Mouse (Mus musculus) neural tube, embryonic 13.5 days (tissue): ENCODE measurements around the gene Kif27. TPM values are rescaled to one million over a fixed set of nuclear protein-coding genes. Genes with fewer than 3 reads are reported as not detected.

Source experiments
- ATAC-seq: fragments of 200-750 bp; cut with Nextera tagmentation; 2 replicates; pipeline ENCODE4 v1.8.0; 2017; ENCODE audit warnings: low read depth, mild to moderate bottlenecking, moderate TSS enrichment, moderate library complexity
- H3K27ac ChIP-seq: fragments of 300-500 bp; sonication (generic); replicated peaks from 2 replicates; pipeline ENCODE4 v1.5.1; 2015; ENCODE audit warnings: moderate library complexity, mild to moderate bottlenecking, inconsistent platforms
- H3K27me3 ChIP-seq: fragments of 300-500 bp; sonication (generic); 2 replicates; pipeline ENCODE4 v1.6.1; 2015; ENCODE audit warnings: mild to moderate bottlenecking, inconsistent platforms
- H3K36me3 ChIP-seq: fragments of 300-500 bp; sonication (generic); 2 replicates; pipeline ENCODE4 v1.6.1; 2015; ENCODE audit warnings: mild to moderate bottlenecking, inconsistent platforms
- H3K4me1 ChIP-seq: fragments of 300-500 bp; sonication (generic); replicated peaks from 2 replicates; pipeline ENCODE4 v1.6.1; 2015; ENCODE audit warnings: inconsistent platforms
- H3K4me2 ChIP-seq: fragments of 300-500 bp; sonication (generic); 2 replicates; pipeline ENCODE4 v1.6.1; 2015; ENCODE audit warnings: inconsistent platforms, mild to moderate bottlenecking, moderate library complexity
- H3K4me3 ChIP-seq: fragments of 300-500 bp; sonication (generic); 2 replicates; pipeline ENCODE4 v1.5.1; 2015; ENCODE audit warnings: mild to moderate bottlenecking, inconsistent platforms
- H3K9ac ChIP-seq: fragments of 300-500 bp; sonication (generic); 2 replicates; pipeline ENCODE4 v1.6.1; 2015; ENCODE audit warnings: moderate library complexity, mild to moderate bottlenecking, inconsistent platforms
- H3K9me3 ChIP-seq: fragments of 300-500 bp; sonication (generic); 2 replicates; pipeline ENCODE4 v1.6.1; 2016; ENCODE audit warnings: inconsistent platforms
- WGBS: fragments of 180-500 bp; shearing (Covaris S2); methylation state at CpG from one replicate; pipeline ENCODE4 v1.1.7; 2015; 5-methylcytosine and 5-hydroxymethylcytosine counted together
- polyA plus RNA-seq: library from polyadenylated mRNA; unstranded; fragments of >200 nt; fragmentation: Nextera tagmentation; extraction: Ambion mirVana; gene quantifications from 2 replicates; pipeline ENCODE4 v1.2.1, GENCODE M21; 2015

Gene Kif27
- polyA plus RNA-seq, 1 experiment from 2014 or later = 1.2 TPM

DNA sequence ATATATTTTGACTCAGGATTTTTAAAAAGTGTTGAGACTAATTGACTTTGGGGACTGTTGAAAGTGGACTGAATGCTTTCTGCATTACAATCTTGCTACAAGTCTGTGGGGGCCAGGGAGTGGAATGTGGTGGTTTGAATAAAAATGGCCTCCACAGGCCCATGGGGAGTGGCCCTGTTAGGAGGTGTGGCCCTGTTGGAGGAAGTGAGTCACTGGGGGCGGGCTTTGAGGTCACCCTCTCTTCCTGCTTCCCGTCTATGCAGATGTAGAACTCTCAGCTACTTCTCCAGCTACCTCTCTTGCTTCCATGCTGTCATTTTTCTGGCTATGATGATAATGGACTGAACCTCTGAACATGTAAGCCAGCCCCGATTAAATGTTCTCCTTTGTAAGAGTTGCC is 60.2 kb downstream of the Kif27 start:
- 84% methylated on average over 3 of the region's 3 CpGs for WGBS
- no peaks in the 10 kb centered on the region for H3K9me3 ChIP-seq
- no peak overlapping the region for H3K9ac ChIP-seq

DNA sequence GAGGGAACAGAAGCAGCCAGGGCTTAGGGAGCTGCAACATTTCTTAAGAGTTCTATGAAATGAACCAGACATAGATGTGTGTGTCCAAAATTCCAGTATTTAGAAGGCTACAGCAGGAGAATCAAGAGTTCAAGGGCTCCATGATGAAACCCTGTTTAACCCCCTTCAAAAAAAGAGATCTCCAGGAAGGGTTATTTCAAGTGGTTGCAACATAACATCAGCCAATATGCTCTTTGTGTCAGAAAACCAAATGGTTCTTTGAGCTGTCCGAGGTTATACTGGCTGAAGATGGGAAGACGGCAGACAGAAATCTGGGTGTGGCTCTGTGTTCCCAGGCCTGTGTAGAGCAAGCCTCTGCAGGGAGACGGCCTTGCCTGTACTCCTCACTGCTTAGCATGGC is 63.3 kb downstream of the Kif27 start:
- Histone ChIP-seq H3K9ac (no peak overlapping the region), H3K9me3 (no peaks in the 10 kb centered on the region), H3K36me3 (no peaks in the 10 kb centered on the region), H3K4me3 (no peak overlapping the region), H3K27me3 (no peaks in the 10 kb centered on the region), H3K4me2 (no peak overlapping the region), H3K4me1 (peaks cover 5% of the 10 kb centered on the region), H3K27ac (no peak overlapping the region)
- WGBS = 87% methylated on average over 3 of the region's 3 CpGs
- no peak for ATAC-seq

More for the DNA sequence above, 60.2 kb downstream of the Kif27 start:
- no peak overlapping the region for H3K27ac ChIP-seq
- ATAC-seq = no peak
- no peak overlapping the region for H3K4me2 ChIP-seq
- H3K36me3 ChIP-seq = no peaks in the 10 kb centered on the region
- no peaks in the 10 kb centered on the region for H3K27me3 ChIP-seq
- no peaks in the 10 kb centered on the region for H3K4me1 ChIP-seq
- H3K4me3 ChIP-seq = no peak overlapping the region

- no peak for ATAC-seq
- 8% methylated on average over 5 of the region's 5 CpGs for WGBS
- H3K9ac ChIP-seq = peak overlapping the region; percentile 9; the same call in 1 of the 2 replicates
- H3K36me3 ChIP-seq = no peaks in the 10 kb centered on the region
- H3K27ac ChIP-seq = no peak overlapping the region
- no peak overlapping the region for H3K4me2 ChIP-seq
- no peak overlapping the region for H3K4me3 ChIP-seq
- peaks cover 5% of the 10 kb centered on the region for H3K4me1 ChIP-seq
- H3K27me3 ChIP-seq = no peaks in the 10 kb centered on the region
- H3K9me3 ChIP-seq = no peaks in the 10 kb centered on the region
These were observed 66.1 kb downstream of the Kif27 start for GRCm38 (mm10) chr13:58292811-58293210.

DNA sequence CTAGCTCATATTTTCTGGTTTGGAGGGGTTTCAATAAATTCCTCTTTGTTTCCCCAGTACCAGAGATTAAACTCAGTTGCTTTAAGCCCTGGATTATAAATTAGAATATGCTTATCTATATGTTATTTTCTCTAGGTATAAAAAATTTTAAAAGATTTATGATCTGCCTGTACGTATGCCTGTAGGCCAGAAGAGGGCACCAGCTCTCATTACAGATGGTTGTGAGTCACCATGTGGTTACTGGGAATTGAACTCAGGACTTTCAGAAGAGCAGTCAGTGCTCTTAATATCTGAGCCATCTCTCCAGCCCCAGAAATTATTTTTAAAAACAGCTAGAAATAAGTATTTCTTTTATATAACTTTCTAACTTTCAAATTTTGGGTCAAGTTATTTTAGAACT is 69.6 kb downstream of the Kif27 start:
- H3K9ac ChIP-seq = no peak overlapping the region
- H3K4me2 ChIP-seq = no peak overlapping the region
- no peaks in the 10 kb centered on the region for H3K27me3 ChIP-seq
- H3K36me3 ChIP-seq = no peaks in the 10 kb centered on the region
- 61% methylated on average over 1 of the region's 1 CpGs for WGBS
- H3K4me1 ChIP-seq = peaks cover 5% of the 10 kb centered on the region
- no peak overlapping the region for H3K27ac ChIP-seq
- no peak for ATAC-seq
- H3K9me3 ChIP-seq = no peaks in the 10 kb centered on the region
- H3K4me3 ChIP-seq = no peak overlapping the region

GRCm38 (mm10) chr13:58287822-58288221 is 71.1 kb downstream of the Kif27 start:
- Histone ChIP-seq H3K4me1 (peaks cover 3% of the 10 kb centered on the region), H3K27ac (no peak overlapping the region), H3K9ac (no peak overlapping the region), H3K4me2 (no peak overlapping the region), H3K9me3 (no peaks in the 10 kb centered on the region), H3K4me3 (no peak overlapping the region), H3K36me3 (no peaks in the 10 kb centered on the region), H3K27me3 (no peaks in the 10 kb centered on the region)
- no peak for ATAC-seq
- 13% methylated on average over 13 of the region's 13 CpGs for WGBS

GRCm38 (mm10) chr13:58283466-58283865 is 75.5 kb downstream of the Kif27 start:
- ATAC-seq = no peak
- WGBS = 68% methylated on average over 4 of the region's 4 CpGs
- Histone ChIP-seq H3K27ac (no peak overlapping the region), H3K4me1 (no peaks in the 10 kb centered on the region), H3K4me3 (no peak overlapping the region), H3K4me2 (no peak overlapping the region), H3K27me3 (no peaks in the 10 kb centered on the region), H3K36me3 (no peaks in the 10 kb centered on the region), H3K9me3 (no peaks in the 10 kb centered on the region), H3K9ac (no peak overlapping the region)

DNA sequence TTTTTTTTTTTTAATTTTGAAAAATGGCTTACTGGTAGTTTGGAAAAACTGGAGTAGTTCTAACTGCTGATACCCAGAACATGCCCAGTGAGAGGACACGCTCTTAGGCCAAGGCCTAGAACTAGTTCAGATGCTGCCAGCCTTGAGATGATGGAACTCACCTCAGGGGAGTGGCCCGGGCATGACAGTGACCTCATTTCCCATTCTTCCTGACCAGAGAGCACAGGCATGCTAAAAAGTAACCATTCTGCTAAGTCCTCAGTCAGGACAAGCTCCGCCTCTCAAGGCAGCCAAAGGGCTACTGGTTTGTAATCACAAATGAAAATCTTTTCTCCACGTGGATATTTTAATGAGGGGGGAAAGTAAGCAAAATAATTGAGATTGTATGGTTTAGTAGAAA is 77.0 kb downstream of the Kif27 start:
- Histone ChIP-seq H3K9ac (no peak overlapping the region), H3K4me2 (no peak overlapping the region), H3K9me3 (no peaks in the 10 kb centered on the region), H3K4me3 (no peak overlapping the region), H3K36me3 (no peaks in the 10 kb centered on the region), H3K4me1 (no peaks in the 10 kb centered on the region), H3K27me3 (no peaks in the 10 kb centered on the region), H3K27ac (no peak overlapping the region)
- 72% methylated on average over 4 of the region's 4 CpGs for WGBS
- ATAC-seq = no peak

DNA sequence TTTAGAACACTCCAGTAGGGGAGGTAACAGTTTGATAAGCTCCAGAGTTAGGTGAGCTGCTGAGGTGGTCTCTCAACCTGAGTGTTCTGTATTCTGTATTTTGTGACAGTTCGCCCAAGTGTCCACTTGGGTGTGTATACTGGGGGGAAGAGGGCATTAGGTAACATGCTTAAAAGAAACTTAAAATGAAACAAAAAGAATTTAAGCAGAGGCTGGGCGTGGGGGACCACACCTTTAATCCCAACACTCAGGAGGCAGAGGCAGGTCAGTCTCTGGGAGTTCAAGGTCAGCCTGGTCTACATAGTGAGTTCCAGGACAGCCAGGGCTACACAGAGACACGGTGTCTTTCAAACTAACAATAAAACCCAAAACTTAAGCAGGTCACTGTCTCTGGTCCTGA is 78.4 kb downstream of the Kif27 start:
- no peak for ATAC-seq
- WGBS = 89% methylated on average over 3 of the region's 3 CpGs
- Histone ChIP-seq H3K27ac (no peak overlapping the region), H3K4me2 (no peak overlapping the region), H3K4me1 (peaks cover 2% of the 10 kb centered on the region; the same call in 1 of the 2 replicates), H3K27me3 (no peaks in the 10 kb centered on the region), H3K9ac (no peak overlapping the region), H3K36me3 (no peaks in the 10 kb centered on the region), H3K4me3 (no peak overlapping the region), H3K9me3 (no peaks in the 10 kb centered on the region)

DNA sequence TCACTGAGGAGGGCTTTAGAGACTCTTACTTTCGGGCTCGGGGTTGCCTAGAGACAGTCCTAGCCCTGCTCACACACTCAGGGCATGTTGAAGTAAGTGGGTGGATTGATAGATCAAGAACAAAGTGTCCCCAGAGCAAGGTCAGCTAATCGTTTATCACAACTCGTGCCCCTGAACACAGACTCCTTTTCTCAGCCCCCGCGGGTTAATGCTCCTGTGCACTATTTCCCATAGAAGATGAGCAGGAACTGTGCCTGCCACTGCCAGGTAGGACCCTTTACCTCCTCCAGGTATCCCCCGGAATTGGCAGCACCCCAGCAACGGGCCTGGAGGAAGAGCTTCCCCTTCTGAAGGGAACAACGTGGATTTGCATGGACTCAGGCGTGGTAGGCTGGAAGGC is 82.7 kb downstream of the Kif27 start:
- Histone ChIP-seq H3K4me2 (no peak overlapping the region), H3K27me3 (no peaks in the 10 kb centered on the region), H3K4me1 (peaks cover 26% of the 10 kb centered on the region), H3K4me3 (no peak overlapping the region), H3K36me3 (no peaks in the 10 kb centered on the region), H3K27ac (no peak overlapping the region), H3K9me3 (no peaks in the 10 kb centered on the region), H3K9ac (no peak overlapping the region)
- WGBS = 70% methylated on average over 10 of the region's 10 CpGs
- no peak for ATAC-seq

DNA sequence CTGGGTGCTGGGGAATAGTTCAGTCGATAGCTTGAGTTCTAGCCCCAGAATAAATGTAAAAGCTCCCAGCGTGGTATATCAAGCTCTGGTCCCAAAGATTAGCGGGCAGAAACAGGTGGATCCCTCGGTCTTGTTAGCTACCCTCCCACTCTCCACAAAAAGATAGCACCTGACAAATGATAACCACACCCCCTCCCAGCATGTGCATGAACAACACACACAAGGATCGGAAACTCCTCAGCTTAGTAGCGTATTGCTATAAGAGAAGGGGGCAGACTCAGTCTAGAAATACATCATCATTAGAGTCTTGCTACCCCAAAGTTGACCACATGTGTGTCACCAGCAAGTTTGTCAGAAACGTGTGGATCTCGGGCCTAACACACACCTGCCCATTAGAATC is 83.3 kb downstream of the Kif27 start, which contains the start of gene Gkap1:
TSS of gene Gkap1 (minus strand) at position 101 of the 400 bp plus-strand sequence.
- H3K36me3 ChIP-seq = no peaks in the 10 kb centered on the region
- peaks cover 26% of the 10 kb centered on the region for H3K4me1 ChIP-seq
- H3K4me3 ChIP-seq = peak within 1 kb of the TSS; percentile 91
- peak within 1 kb of the TSS; percentile 87 for H3K27ac ChIP-seq
- ATAC-seq = no peak
- no peaks in the 10 kb centered on the region for H3K9me3 ChIP-seq
- 76% methylated on average over 8 of the region's 8 CpGs for WGBS
- H3K4me2 ChIP-seq = peak within 1 kb of the TSS; percentile 74
- H3K27me3 ChIP-seq = no peaks in the 10 kb centered on the region
- H3K9ac ChIP-seq = peak within 1 kb of the TSS; percentile 88

DNA sequence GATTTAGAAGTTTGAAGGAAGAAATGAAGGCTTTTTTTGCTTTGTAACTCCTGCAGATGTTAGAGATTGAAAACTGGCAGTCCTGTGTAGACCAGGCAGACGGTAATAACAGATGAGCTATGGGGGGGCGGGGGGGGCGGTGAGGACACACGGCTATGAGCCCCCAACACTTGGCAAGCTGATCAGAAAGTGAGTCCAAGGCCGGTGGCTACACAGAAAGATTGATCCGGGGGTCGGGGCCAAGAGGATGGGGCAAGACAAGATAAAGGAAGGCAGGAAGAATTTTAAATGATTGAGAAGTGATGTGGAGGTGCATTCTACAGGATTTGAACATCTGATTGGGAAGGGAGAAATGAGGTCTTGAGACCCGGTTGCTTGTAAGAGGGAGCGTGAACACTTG is 83.8 kb downstream of the Kif27 start:
- H3K9me3 ChIP-seq = no peaks in the 10 kb centered on the region
- H3K4me1 ChIP-seq = peaks cover 26% of the 10 kb centered on the region
- no peaks in the 10 kb centered on the region for H3K27me3 ChIP-seq
- H3K4me2 ChIP-seq = peak overlapping the region; percentile 74
- H3K9ac ChIP-seq = peak overlapping the region; percentile 88
- H3K36me3 ChIP-seq = no peaks in the 10 kb centered on the region
- H3K27ac ChIP-seq = peak overlapping the region; percentile 87; the same call in 1 of the 2 replicates
- H3K4me3 ChIP-seq = peak overlapping the region; percentile 91
- WGBS = 18% methylated on average over 9 of the region's 9 CpGs
- ATAC-seq = no peak

GRCm38 (mm10) chr13:58274259-58274991 is 84.5 kb downstream of the Kif27 start:
- H3K4me2 ChIP-seq = peak overlapping the region; percentile 74
- WGBS = under 1% methylated on average over 83 of the region's 84 CpGs
- peak overlapping the region; percentile 91 for H3K4me3 ChIP-seq
- H3K4me1 ChIP-seq = peaks cover 26% of the 10 kb centered on the region
- H3K9ac ChIP-seq = peak overlapping the region; percentile 88
- peak overlapping the region; percentile 87 for H3K27ac ChIP-seq
- H3K9me3 ChIP-seq = no peaks in the 10 kb centered on the region
- H3K27me3 ChIP-seq = no peaks in the 10 kb centered on the region
- peak; percentile 87 for ATAC-seq
- no peaks in the 10 kb centered on the region for H3K36me3 ChIP-seq
